Mouse (Mus musculus) heart, adult 10 weeks (tissue): ENCODE results near the gene Slc16a5. TPM values are rescaled to one million over a fixed set of nuclear protein-coding genes. Genes with fewer than 3 reads are reported as not detected.

ENCODE experiments used
- polyA plus RNA-seq: library from polyadenylated mRNA; stranded (reverse); fragments of 350-450 nt; fragmentation: Illumina TruSeq; extraction: RNeasy Lipid Tissue Mini Kit (QIAGEN cat#74804); gene quantifications from one replicate; pipeline ENCODE4 v1.2.3, GENCODE M21; 2014; ENCODE audit warnings: low read depth, low replicate concordance

Gene Slc16a5
- polyA plus RNA-seq = not detected

GRCm38 (mm10) chr11:115462243-115462891 lies at the start of gene Slc16a5:
TSS of gene Slc16a5 (plus strand) at chr11:115462474.

GRCm38 (mm10) chr11:115419531-115420237 lies 42.6 kb upstream of the Slc16a5 start, which contains the start of the genes Atp5h and Kctd2:
TSS of gene Atp5h (minus strand) at chr11:115419962.
TSS of gene Kctd2 (plus strand) at chr11:115420128.

GRCm38 (mm10) chr11:115439906-115440595 lies 22.2 kb upstream of the Slc16a5 start, which contains the start of gene Trim80:
TSS of gene Trim80 (plus strand) at chr11:115440545.

GRCm38 (mm10) chr11:115475025-115475757 lies 12.9 kb downstream of the Slc16a5 start, which contains the start of gene Armc7:
TSS of gene Armc7 (plus strand) at chr11:115475667.

GRCm38 (mm10) chr11:115491356-115492083 lies 29.2 kb downstream of the Slc16a5 start, which contains the start of gene Nt5c:
TSS of gene Nt5c (minus strand) at chr11:115491862.

GRCm38 (mm10) chr11:115514238-115514663 lies 52.0 kb downstream of the Slc16a5 start, which contains the start of gene Jpt1:
TSS of gene Jpt1 (minus strand) at chr11:115514387.

Other genes starting within 250 kb of the Slc16a5 start
- 1.4 TPM for gene Grin2c, start 195.2 kb upstream of the Slc16a5 start, polyA plus RNA-seq
- 14.0 TPM for gene Fdxr, start 185.4 kb upstream of the Slc16a5 start, polyA plus RNA-seq
- gene Fads6, start 164.8 kb upstream of the Slc16a5 start, polyA plus RNA-seq = 2.6 TPM
- not detected for gene Otop2, start 155.3 kb upstream of the Slc16a5 start, polyA plus RNA-seq
- not detected for gene Ush1g, start 140.4 kb upstream of the Slc16a5 start, polyA plus RNA-seq
- not detected for gene Otop3, start 127.7 kb upstream of the Slc16a5 start, polyA plus RNA-seq
- gene Hid1, start 94.7 kb upstream of the Slc16a5 start, polyA plus RNA-seq = 3.8 TPM
- 3.8 TPM for gene Cdr2l, start 80.6 kb upstream of the Slc16a5 start, polyA plus RNA-seq
- gene Mrpl58, start 58.7 kb upstream of the Slc16a5 start, polyA plus RNA-seq = 115 TPM
- gene Atp5h, start 42.5 kb upstream of the Slc16a5 start, polyA plus RNA-seq = 3,222 TPM
- 34.3 TPM for gene Kctd2, start 42.3 kb upstream of the Slc16a5 start, polyA plus RNA-seq
- gene Trim80, start 21.9 kb upstream of the Slc16a5 start, polyA plus RNA-seq = not detected
- gene Armc7, start 13.2 kb downstream of the Slc16a5 start, polyA plus RNA-seq = 2.1 TPM
- 14.9 TPM for gene Nt5c, start 29.4 kb downstream of the Slc16a5 start, polyA plus RNA-seq
- 88.9 TPM for gene Jpt1, start 51.9 kb downstream of the Slc16a5 start, polyA plus RNA-seq
- 255 TPM for gene Sumo2, start 73.8 kb downstream of the Slc16a5 start, polyA plus RNA-seq
- 37.0 TPM for gene Nup85, start 102.0 kb downstream of the Slc16a5 start, polyA plus RNA-seq
- 79.9 TPM for gene Mrps7, start 141.5 kb downstream of the Slc16a5 start, polyA plus RNA-seq
- 13.7 TPM for gene Gga3, start 141.6 kb downstream of the Slc16a5 start, polyA plus RNA-seq
- gene Mif4gd, start 150.5 kb downstream of the Slc16a5 start, polyA plus RNA-seq = 62.3 TPM
- 53.1 TPM for gene Slc25a19, start 165.8 kb downstream of the Slc16a5 start, polyA plus RNA-seq
- gene Grb2, start 246.1 kb downstream of the Slc16a5 start, polyA plus RNA-seq = 83.0 TPM